Mouse (Mus musculus) embryonic facial prominence, embryonic 13.5 days (tissue): ENCODE measurements around the gene Tbc1d16. TPM values are rescaled to one million over a fixed set of nuclear protein-coding genes. Genes with fewer than 3 reads are reported as not detected.
A peak's percentile ranks its signal among the peaks of the same experiment; 100 is the strongest.
"Not testable (repeated sequence)": the region's sequence is repeated elsewhere in the genome, so short reads cannot be mapped to it uniquely, and the experiment has no call there.

Source experiments
- ATAC-seq: fragments of 200-750 bp; cut with Nextera tagmentation; 2 replicates; pipeline ENCODE4 v1.8.0; 2017; ENCODE audit warnings: low read depth; ENCODE audit not compliant: insufficient number of reproducible peaks, insufficient read depth, low FRiP score, low TSS enrichment
- H3K27ac ChIP-seq: fragments of 300-500 bp; sonication (generic); 2 replicates; pipeline ENCODE4 v1.5.1; 2015; ENCODE audit warnings: moderate library complexity, mild to moderate bottlenecking, inconsistent platforms
- H3K27me3 ChIP-seq: fragments of 300-500 bp; sonication (generic); 2 replicates; pipeline ENCODE4 v1.6.1; 2015; ENCODE audit warnings: mild to moderate bottlenecking, inconsistent platforms
- H3K36me3 ChIP-seq: fragments of 300-500 bp; sonication (generic); 2 replicates; pipeline ENCODE4 v1.6.1; 2015; ENCODE audit warnings: mild to moderate bottlenecking, inconsistent platforms
- H3K4me1 ChIP-seq: fragments of 300-500 bp; sonication (generic); 2 replicates; pipeline ENCODE4 v1.6.1; 2015; ENCODE audit warnings: inconsistent platforms
- H3K4me2 ChIP-seq: fragments of 300-500 bp; sonication (generic); 2 replicates; pipeline ENCODE4 v1.6.1; 2015; ENCODE audit warnings: moderate library complexity, mild to moderate bottlenecking, inconsistent platforms
- H3K4me3 ChIP-seq: fragments of 300-500 bp; sonication (generic); 2 replicates; pipeline ENCODE4 v1.5.1; 2015; ENCODE audit warnings: mild to moderate bottlenecking, inconsistent platforms
- H3K9ac ChIP-seq: fragments of 300-500 bp; sonication (generic); 2 replicates; pipeline ENCODE4 v1.6.1; 2015; ENCODE audit warnings: mild to moderate bottlenecking, inconsistent platforms
- H3K9me3 ChIP-seq: fragments of 300-500 bp; sonication (generic); 2 replicates; pipeline ENCODE4 v1.6.1; 2016; ENCODE audit warnings: inconsistent platforms
- WGBS: fragments of 180-500 bp; shearing (Covaris S2); methylation state at CpG from one replicate; pipeline ENCODE4 v1.1.7; 2015; ENCODE audit warnings: mixed read lengths; 5-methylcytosine and 5-hydroxymethylcytosine counted together
- polyA plus RNA-seq: library from polyadenylated mRNA; unstranded; fragments of >200 nt; fragmentation: Nextera tagmentation; extraction: Ambion mirVana; gene quantifications from 2 replicates; pipeline ENCODE4 v1.2.1, GENCODE M21; 2015

Gene Tbc1d16
- polyA plus RNA-seq, result 22.7 and 24.9 TPM in 2 replicates

- 1% methylated on average over 65 of the region's 66 CpGs for WGBS
These were observed at the start of gene Tbc1d16, which contains the start of gene Ccdc40 for GRCm38 (mm10) chr11:119228091-119228781. Gene Tbc1d16 (minus strand): TSS chr11:119228499. Gene Ccdc40 (plus strand): TSS chr11:119228572.

GRCm38 (mm10) chr11:119273186-119273930 lies 45.1 kb upstream of the Tbc1d16 start:
- Histone ChIP-seq H3K36me3 (peaks cover 73% of the 10 kb centered on the region), H3K4me3 (no peak overlapping the region), H3K4me1 (peaks cover 7% of the 10 kb centered on the region), H3K9me3 (no peaks in the 10 kb centered on the region), H3K4me2 (no peak overlapping the region), H3K27ac (no peak overlapping the region), H3K27me3 (no peaks in the 10 kb centered on the region), H3K9ac (no peak overlapping the region)
- WGBS, result 87% methylated on average over 8 of the region's 8 CpGs
- no peak; the same call in 1 of the 2 replicates for ATAC-seq

More at GRCm38 (mm10) chr11:119228091-119228781, at the start of gene Tbc1d16, which contains the start of gene Ccdc40:
- H3K36me3 ChIP-seq, result no peaks in the 10 kb centered on the region
- H3K4me1 ChIP-seq, result peaks cover 44% of the 10 kb centered on the region
- peak; percentile 86 for ATAC-seq
- peak within 1 kb of the TSS; percentile 55 for H3K27ac ChIP-seq
- peak within 1 kb of the TSS; percentile 88 for H3K4me2 ChIP-seq
- H3K27me3 ChIP-seq, result no peaks in the 10 kb centered on the region
- no peaks in the 10 kb centered on the region for H3K9me3 ChIP-seq
- peak within 1 kb of the TSS; percentile 86 for H3K9ac ChIP-seq
- peak within 1 kb of the TSS; percentile 75 for H3K4me3 ChIP-seq

- H3K9me3 ChIP-seq, H3K4me3 ChIP-seq, H3K4me2 ChIP-seq, ATAC-seq, H3K9ac ChIP-seq, H3K27ac ChIP-seq, H3K27me3 ChIP-seq: not testable (repeated sequence)
- 72% methylated on average over 3 of the region's 3 CpGs for WGBS
- Histone ChIP-seq H3K36me3 (peaks cover 64% of the 10 kb centered on the region), H3K4me1 (peaks cover 11% of the 10 kb centered on the region)
These were observed 44.2 kb upstream of the Tbc1d16 start for GRCm38 (mm10) chr11:119272492-119272891.

GRCm38 (mm10) chr11:119268557-119269195 lies 40.4 kb upstream of the Tbc1d16 start:
- no peaks in the 10 kb centered on the region for H3K27me3 ChIP-seq
- H3K9ac ChIP-seq, result peak overlapping the region; percentile 83
- no peaks in the 10 kb centered on the region for H3K9me3 ChIP-seq
- peaks cover 14% of the 10 kb centered on the region for H3K4me1 ChIP-seq
- no peak for ATAC-seq
- peak overlapping the region; percentile 80 for H3K4me2 ChIP-seq
- H3K27ac ChIP-seq, result no peak overlapping the region
- peaks cover 38% of the 10 kb centered on the region for H3K36me3 ChIP-seq
- 79% methylated on average over 16 of the region's 16 CpGs for WGBS
- H3K4me3 ChIP-seq, result peak overlapping the region; percentile 73

- Histone ChIP-seq H3K4me2 (peak within 1 kb of the TSS; percentile 80), H3K27me3 (no peaks in the 10 kb centered on the region), H3K9me3 (no peaks in the 10 kb centered on the region), H3K9ac (peak within 1 kb of the TSS; percentile 83), H3K4me3 (peak within 1 kb of the TSS; percentile 73), H3K36me3 (peaks cover 31% of the 10 kb centered on the region), H3K27ac (no peak within 1 kb of the TSS), H3K4me1 (peaks cover 14% of the 10 kb centered on the region)
- WGBS, result 3% methylated on average over 52 of the region's 52 CpGs
- peak; percentile 70; the same call in 1 of the 2 replicates for ATAC-seq
These were observed 39.7 kb upstream of the Tbc1d16 start, which contains the start of gene Gaa for GRCm38 (mm10) chr11:119267768-119268556. Gene Gaa (plus strand): TSS chr11:119267887.

- Histone ChIP-seq H3K9ac (peak overlapping the region; percentile 83; the same call in 1 of the 2 replicates), H3K4me2 (peak overlapping the region; percentile 80), H3K9me3 (no peaks in the 10 kb centered on the region), H3K27me3 (no peaks in the 10 kb centered on the region), H3K36me3 (peaks cover 25% of the 10 kb centered on the region), H3K4me3 (peak overlapping the region; percentile 73; the same call in 1 of the 2 replicates), H3K4me1 (peaks cover 14% of the 10 kb centered on the region), H3K27ac (no peak overlapping the region)
- no peak for ATAC-seq
- WGBS, result 47% methylated on average over 6 of the region's 6 CpGs
These were observed 39.0 kb upstream of the Tbc1d16 start for GRCm38 (mm10) chr11:119267241-119267674.

GRCm38 (mm10) chr11:119265811-119266210 lies 37.5 kb upstream of the Tbc1d16 start:
- Histone ChIP-seq H3K4me2 (no peak overlapping the region), H3K36me3 (peaks cover 17% of the 10 kb centered on the region), H3K27ac (no peak overlapping the region), H3K9ac (no peak overlapping the region), H3K27me3 (no peaks in the 10 kb centered on the region), H3K4me1 (peaks cover 14% of the 10 kb centered on the region), H3K4me3 (no peak overlapping the region), H3K9me3 (no peaks in the 10 kb centered on the region)
- ATAC-seq, result no peak
- 75% methylated on average over 7 of the region's 7 CpGs for WGBS

- ATAC-seq, result no peak
- Histone ChIP-seq H3K27ac (no peak overlapping the region), H3K4me1 (peaks cover 14% of the 10 kb centered on the region), H3K9me3 (no peaks in the 10 kb centered on the region), H3K36me3 (peaks cover 6% of the 10 kb centered on the region; the same call in 1 of the 2 replicates), H3K9ac (no peak overlapping the region), H3K4me3 (no peak overlapping the region), H3K27me3 (no peaks in the 10 kb centered on the region), H3K4me2 (no peak overlapping the region)
- 91% methylated on average over 13 of the region's 13 CpGs for WGBS
These were observed 36.1 kb upstream of the Tbc1d16 start for GRCm38 (mm10) chr11:119264413-119264812.

GRCm38 (mm10) chr11:119259977-119260376 lies 31.7 kb upstream of the Tbc1d16 start:
- Histone ChIP-seq H3K9me3 (no peaks in the 10 kb centered on the region), H3K4me1 (peaks cover 5% of the 10 kb centered on the region), H3K4me3 (no peak overlapping the region), H3K9ac (no peak overlapping the region), H3K27me3 (no peaks in the 10 kb centered on the region), H3K27ac (no peak overlapping the region), H3K36me3 (peaks cover 6% of the 10 kb centered on the region; the same call in 1 of the 2 replicates), H3K4me2 (no peak overlapping the region)
- WGBS, result 81% methylated on average over 8 of the region's 8 CpGs
- no peak for ATAC-seq

- Histone ChIP-seq H3K27ac (no peak overlapping the region), H3K4me2 (peak overlapping the region; percentile 54), H3K4me1 (peaks cover 5% of the 10 kb centered on the region), H3K9me3 (no peaks in the 10 kb centered on the region), H3K9ac (peak overlapping the region; percentile 47), H3K27me3 (no peaks in the 10 kb centered on the region), H3K4me3 (peak overlapping the region; percentile 31), H3K36me3 (no peaks in the 10 kb centered on the region)
- ATAC-seq, result no peak
- WGBS, result 64% methylated on average over 23 of the region's 23 CpGs
These were observed 30.4 kb upstream of the Tbc1d16 start for GRCm38 (mm10) chr11:119258572-119259322.
